Mouse (Mus musculus) frontal cortex, postnatal 36 days (tissue): ENCODE results near the gene Fam163a.
"Not testable (repeated sequence)": the region's sequence is repeated elsewhere in the genome, so short reads cannot be mapped to it uniquely, and the experiment has no call there.

Source experiments
- DNase-seq, 2 experiments: peaks; one replicate each; pipeline ENCODE4 v3.0.0; 2022; ENCODE audit warnings: low spot score in 2 of 2

Fam163a gene

GRCm38 (mm10) chr1:156085770-156086169, 119.1 kb downstream of the Fam163a start:
- peak; percentile 13 to 65 for DNase-seq

DNA sequence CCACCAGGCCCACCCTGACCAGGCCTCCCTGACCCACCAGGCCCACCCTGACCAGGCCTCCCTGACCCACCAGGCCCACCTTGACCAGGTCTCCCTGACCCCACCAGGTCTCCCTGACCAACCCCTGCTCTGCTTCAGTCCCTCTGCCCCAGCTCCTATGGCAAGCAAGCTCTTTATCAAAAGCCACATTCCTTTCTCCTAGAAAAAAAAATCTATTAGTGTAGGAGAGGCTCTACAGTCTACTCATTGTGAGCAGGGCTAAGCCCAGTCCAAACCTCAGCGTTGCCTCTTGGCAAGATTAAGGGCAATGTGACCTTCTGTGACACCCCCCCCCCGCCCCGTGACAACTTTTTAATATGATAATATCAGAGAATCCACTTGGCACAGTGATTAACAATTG, 120.2 kb downstream of the Fam163a start:
- no peak for DNase-seq

GRCm38 (mm10) chr1:156077655-156078054, 127.2 kb downstream of the Fam163a start:
- DNase-seq, result no peak

DNA sequence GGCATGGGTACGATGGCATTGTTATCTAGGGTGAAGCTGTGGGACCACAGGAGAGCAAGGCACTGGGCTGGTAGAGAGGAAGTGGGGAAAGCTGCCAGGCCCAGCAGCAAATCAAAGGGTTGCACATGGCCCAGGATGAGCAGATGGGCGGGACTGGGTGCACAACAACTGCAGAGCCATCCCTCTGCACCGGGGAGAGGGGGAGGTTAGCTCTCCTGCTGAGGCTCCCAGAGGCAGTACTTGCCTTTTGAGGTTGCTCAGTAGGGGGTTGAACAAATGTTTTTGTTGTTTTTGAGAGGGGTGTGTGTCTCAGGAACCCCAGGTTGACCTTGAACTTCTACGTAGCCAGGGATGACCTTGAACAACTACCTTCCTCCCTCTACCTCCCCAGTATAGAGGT, 128.4 kb downstream of the Fam163a start:
- no peak for DNase-seq

DNA sequence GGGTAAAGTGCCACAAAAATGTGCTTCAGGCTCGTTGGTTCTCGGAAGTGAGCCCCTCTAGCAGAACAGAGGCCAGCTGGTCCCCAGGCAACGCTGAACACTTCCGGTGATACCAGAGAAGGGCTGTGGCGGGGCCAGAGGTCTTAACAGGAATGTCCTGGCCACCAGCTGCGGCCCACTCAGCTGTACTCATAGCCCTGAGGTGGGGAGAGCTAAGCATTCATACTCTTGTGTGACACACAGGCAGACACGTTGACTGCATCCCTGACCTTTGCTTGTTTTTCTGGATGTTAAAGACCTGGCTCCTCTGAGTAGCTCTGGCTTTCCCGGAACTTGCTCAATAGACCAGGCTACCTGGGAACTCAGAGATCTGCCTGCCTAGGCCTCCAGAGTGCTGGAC, 130.3 kb downstream of the Fam163a start:
- no peak for DNase-seq

- no peak for DNase-seq
Observed at GRCm38 (mm10) chr1:156073169-156073821, 131.5 kb downstream of the Fam163a start.

DNA sequence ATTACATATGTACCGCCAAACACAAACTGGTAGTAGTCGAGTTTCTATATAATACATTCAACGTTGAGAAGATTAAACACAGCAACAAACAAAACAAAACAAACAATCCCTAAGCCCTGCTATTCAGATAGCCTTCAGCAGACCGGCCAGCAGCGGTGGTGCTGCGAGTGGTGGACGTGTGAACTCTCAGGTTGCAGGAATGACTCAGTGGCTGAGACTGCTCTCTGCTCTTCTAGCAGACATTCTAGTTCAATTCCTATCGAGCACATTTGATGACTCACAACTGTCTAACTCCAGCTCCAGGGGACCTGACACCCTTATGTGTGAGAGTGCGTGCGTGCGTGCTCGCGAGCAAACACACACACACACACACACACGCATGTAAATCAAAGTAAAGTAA, 134.7 kb downstream of the Fam163a start:
- DNase-seq, result no peak

DNA sequence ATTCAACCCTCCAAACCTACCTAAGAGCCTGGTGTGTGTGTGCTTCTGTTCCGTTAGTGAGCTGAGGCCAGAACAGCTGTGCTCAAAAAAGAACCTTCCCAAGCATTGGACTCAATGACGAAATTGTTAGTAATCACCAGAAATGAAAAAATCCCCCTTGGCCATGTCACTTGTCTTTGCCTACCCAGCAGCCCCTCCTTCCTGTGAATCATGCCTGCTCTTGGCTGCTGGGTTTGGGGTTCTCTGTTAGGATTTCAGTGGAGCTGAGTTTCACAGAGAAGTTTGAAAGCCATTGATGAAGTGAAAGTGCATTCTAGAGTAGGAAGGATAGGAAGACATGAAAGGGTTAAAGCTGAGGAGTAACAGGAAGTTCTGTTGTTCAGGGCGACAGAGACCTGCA, 138.7 kb downstream of the Fam163a start:
- no peak for DNase-seq

DNA sequence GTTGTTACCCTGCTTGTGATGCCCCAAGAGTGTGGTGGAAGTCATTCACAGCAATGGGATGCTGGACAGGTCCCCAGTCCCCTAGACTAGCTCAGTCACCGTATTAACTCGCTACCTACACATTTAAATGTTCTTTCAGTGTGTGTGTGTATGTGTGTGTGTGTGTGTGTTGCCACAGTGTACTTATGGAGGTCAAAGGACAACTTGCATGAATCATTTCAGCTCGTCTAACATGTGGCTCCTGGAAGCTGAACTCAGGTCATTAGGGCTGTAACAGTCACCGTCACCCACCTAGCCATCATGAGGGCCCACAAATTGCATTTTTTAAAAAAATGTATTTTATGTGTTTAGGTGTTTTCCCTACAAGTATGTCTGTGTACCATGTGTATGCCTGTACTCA, 142.6 kb downstream of the Fam163a start:
- no peak for DNase-seq

- DNase-seq, result no peak
Observed at GRCm38 (mm10) chr1:156058207-156058606, 146.6 kb downstream of the Fam163a start.

DNA sequence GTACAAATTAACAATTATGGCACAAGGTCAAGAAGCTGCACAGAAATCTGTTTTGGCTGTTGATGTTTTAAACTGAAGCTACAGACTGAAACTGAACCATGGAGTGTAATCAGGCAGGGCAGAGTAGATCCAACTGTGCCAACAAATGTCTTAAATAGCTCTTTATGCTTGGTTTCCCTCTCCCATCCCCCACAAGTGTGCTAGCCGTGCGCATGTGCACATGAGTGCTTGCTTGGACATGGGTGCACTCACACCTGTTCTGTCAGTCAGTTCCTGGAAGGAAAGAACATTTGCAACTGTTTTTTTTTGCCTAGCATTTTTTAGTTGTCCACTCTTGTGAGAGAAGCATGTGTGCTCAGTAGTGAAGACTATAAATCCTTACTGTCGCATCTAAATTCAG, 158.1 kb downstream of the Fam163a start:
- DNase-seq, result no peak

DNA sequence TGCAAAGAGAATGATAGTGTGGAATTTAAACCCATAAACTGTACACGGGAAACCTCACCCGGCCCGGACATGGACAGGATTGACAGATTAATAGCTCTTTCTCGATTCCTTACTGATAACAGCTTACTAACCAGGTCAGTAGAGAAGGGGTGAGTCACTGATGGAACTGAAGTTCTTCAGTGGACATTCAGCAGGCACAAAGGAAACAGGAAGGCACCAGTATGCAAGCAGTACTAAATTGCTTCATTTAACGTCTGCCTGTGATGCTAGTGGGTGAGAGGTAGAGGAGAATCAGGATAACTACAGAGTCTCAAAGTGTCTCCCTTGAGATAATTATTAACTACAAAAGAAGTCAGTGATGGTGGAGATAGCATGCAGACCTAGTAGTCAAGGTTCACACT, 160.6 kb downstream of the Fam163a start:
- DNase-seq, result no peak

DNA sequence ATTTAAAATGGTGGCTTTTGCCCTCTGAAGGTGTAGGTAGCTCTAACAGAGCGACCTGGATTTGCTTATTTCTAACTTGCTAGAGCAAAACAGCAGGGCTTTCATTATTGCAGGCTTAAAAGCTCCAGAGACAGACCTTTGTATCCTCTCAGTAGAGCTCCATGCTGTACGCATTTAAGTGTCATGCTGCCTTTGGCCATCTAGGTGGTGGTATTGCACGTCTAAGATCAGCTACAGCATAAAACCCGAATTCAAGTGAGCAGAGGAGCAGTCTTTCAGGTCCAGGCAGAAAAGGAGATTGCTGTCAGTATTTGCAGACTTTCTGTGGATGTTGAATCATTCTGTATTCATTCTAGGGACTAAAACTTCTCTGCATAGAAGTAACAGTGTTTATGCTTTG, 161.8 kb downstream of the Fam163a start:
- DNase-seq, result peak; percentile 31 to 59

- no peak for DNase-seq
Observed at GRCm38 (mm10) chr1:156042481-156042880, 162.3 kb downstream of the Fam163a start.

GRCm38 (mm10) chr1:156041451-156042241, 163.2 kb downstream of the Fam163a start:
- no peak for DNase-seq

DNA sequence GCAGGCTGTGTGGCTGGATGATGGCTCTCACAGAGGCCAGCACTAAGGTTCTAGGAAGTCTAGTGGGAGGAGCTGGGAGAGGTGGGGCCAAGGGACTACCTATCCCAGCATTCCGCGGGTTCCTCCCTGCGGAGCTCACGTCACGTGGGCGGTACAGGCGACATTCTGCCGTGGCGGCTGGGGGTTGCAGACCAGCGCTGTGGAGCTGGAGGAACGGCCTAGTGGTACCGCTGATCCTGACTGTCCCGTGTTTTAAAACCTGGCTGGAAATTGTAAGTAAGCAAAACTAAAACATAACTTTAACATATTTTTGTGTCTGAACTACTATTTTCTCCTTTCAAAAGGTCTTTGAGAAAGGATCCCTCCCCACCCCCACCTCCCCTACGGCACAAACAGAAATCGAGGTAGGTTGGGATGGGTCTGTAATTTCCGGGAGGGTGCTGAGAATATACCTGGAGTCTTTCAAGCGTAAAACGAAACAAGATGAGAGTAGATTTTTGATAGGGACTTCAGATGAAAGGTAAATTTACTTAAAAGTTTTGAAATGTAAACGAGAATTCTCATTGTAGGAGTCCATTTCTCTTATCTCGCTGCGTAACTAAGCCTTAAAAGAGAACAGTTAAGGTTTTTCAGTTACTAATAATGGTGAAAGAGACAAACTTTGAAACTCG, 164.0 kb downstream of the Fam163a start:
- peak; percentile 89 to 91 for DNase-seq

DNA sequence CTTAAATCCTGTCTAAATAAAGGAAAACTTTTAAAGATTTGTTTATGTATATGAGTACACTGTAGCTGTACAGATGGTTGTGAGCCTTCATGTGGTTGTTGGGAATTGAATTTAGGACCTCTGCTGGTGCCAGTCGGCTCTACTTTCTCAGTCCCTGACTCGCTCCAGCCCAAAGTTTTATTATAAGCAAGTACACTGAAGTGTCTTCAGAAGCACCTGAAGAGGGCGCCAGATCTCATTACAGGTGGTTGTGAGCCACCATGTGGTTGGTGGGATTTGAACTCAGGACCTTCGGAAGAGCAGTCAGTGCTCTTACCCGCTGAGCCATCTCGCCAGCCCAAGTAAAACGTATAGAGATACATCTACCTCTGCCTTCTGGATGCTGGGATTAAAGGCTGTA, 164.8 kb downstream of the Fam163a start:
- not testable (repeated sequence) for DNase-seq

- no peak for DNase-seq
Observed at GRCm38 (mm10) chr1:156037144-156037583, 167.7 kb downstream of the Fam163a start.

DNA sequence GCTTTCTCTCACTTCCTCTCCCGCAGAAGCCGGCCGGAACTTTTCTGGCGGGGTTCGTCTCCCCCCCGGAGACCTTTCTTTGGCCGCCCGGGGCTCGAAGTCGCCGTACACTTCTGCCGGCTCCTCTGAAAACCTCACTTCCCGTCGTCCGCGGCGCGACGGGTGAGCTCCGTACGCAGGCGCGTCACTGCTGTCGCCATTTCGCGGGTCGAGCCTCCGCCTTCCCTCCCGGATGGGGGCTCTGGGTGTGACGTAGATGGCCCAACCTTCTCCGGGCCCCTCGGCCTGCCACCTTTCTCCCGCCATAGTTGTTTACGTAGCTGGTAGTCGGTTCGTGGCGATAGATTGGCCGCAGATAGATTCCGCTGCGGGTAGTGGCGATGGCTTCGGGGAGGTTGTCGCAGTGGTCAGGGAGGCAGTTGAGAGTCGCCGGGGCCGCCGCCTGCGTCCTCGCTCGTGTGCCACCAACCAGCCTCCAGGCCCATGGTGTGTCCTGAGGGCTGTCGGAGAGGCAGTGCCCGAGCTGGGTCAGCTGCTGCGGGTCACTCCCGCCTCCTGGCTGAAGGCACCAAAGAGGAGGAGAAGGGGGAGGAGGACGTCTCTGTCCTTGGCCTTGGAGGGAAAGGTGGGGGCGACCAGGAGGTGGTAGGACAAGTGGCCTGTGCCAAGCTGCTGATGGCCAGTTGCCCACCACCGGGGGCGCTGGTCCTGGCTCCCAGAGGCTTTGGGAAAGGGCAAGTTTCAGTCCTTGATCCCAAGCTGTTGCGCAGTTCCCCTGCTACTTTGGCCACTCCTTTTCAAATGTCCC, 168.7 kb downstream of the Fam163a start, which contains the start of gene Tor1aip1:
Gene Tor1aip1 (minus strand): TSS at position 551 of the 808 bp plus-strand sequence.
- DNase-seq, result peak; percentile 98

DNA sequence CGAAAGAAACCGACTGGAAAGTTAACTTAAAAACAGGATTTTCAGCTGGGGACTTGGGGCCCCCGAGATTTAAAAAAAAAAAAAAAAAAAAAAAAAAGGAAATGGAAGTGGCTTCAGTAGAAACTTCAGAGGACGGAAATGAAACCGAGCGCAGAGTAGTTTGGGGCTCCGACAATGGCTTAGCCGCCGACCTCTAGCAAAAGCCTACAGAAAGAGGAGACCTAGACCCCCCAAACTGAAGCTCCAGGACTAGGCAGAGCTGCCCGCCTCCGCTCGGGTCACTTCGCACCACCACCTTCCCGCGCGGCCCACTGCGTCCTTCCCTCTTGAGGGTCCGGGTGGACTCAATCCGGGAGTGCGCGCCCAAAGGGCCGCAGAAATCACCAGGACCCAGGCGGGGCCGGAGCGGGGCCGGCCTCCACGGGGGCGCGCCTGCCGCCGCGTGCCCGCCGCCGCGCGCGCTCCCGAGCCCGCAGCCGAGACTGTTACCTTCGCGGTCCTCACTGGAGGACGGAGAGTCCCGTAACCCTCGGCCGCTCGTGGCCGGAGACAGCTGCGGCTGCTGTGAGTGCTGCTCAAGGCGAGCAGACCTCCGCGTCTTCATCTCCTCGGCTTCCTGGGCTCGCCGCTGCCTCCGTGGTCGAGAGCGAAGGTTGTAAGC, 169.4 kb downstream of the Fam163a start, which contains the start of gene Tor1aip2:
Gene Tor1aip2 (plus strand): TSS at position 135 of the 661 bp plus-strand sequence.
- DNase-seq, result no peak

- DNase-seq, result no peak
Observed at GRCm38 (mm10) chr1:156034661-156035060, 170.2 kb downstream of the Fam163a start.
